ENCODE assay signal across 19 mouse cellular contexts in genomic region chr9:46891829-46892228, GRCm38 (mm10).
A peak's percentile ranks its signal among the peaks of the same experiment; 100 is the strongest.
DNase-seq lines count a peak whose midpoint lies in the region; ATAC-seq and TF ChIP-seq lines count a peak whose summit lies in the region.
"Had no signal": no experiment of that assay in that cellular context is flagged by ENCODE, and none has a peak within 500 bp of the region (broad histone marks: within the 10 kb centered on the region; RNA-seq: fewer than 3 reads in every experiment).

No protein-coding gene starts in this region.

- no peaks in the 10 kb centered on the region for H3K9me3 ChIP-seq in ES-E14 (ENCODE audit: control insufficient read depth, insufficient read depth, low read depth, low read length)
- H3K9me3 ChIP-seq: embryonic facial prominence, embryonic 10.5 days; embryonic facial prominence, embryonic 12.5 days; forebrain, embryonic 15.5 days had no signal

- H3K4me1 ChIP-seq in ES-E14 (ENCODE audit: control insufficient read depth in 2 of 2, insufficient read depth in 2 of 2, low read length in 2 of 2, poor library complexity in 1 of 2) = peaks cover 12 to 21% of the 10 kb centered on the region in 2 experiments
- H3K4me1 ChIP-seq: embryonic facial prominence, embryonic 12.5 days had no signal

- in situ Hi-C loops in ES-E14 (cut with MboI; ENCODE audit: low sequenced_read_pairs in 2 of 2, unreplicated experiment in 2 of 2) = no loop called here

- no peak overlapping the region for H3K27ac ChIP-seq in ES-E14 (ENCODE audit: insufficient read depth, low read depth, low read length, poor library complexity, severe bottlenecking)
- H3K27ac ChIP-seq: embryonic facial prominence, embryonic 10.5 days; embryonic facial prominence, embryonic 12.5 days; forebrain, embryonic 13.5 days; forebrain, embryonic 15.5 days had no signal

- no peak overlapping the region for H3K9ac ChIP-seq in ES-E14 (ENCODE audit: insufficient read depth, low read depth, low read length, poor library complexity, severe bottlenecking)
- H3K9ac ChIP-seq: embryonic facial prominence, embryonic 12.5 days; forebrain, embryonic 13.5 days; forebrain, embryonic 15.5 days; forebrain, postnatal 0 days had no signal

- H3K4me3 ChIP-seq in ES-E14 (ENCODE audit: insufficient read depth in 1 of 2, low read depth in 1 of 2, low read length in 2 of 2, poor library complexity in 1 of 2, severe bottlenecking in 1 of 2) = no peak overlapping the region
- H3K4me3 ChIP-seq: embryonic facial prominence, embryonic 10.5 days; embryonic facial prominence, embryonic 12.5 days; forebrain, embryonic 13.5 days; forebrain, embryonic 15.5 days had no signal

- ATAC-seq in inflammation-experienced regulatory T-cells, adult 6 months = no peak
- ATAC-seq: forebrain, embryonic 13.5 days; forebrain, embryonic 15.5 days; forebrain, postnatal 0 days had no signal

- DNase-seq in kidney, adult 9 months = peak; percentile 11
- no peak for DNase-seq in kidney, postnatal 25 days
- DNase-seq in ES-E14 (ENCODE audit: low read depth, low spot score) (peak; percentile 47), ZHBTc4 (ENCODE audit: low read depth, low spot score) (peak; percentile 79)
- no peak for DNase-seq in thymus, postnatal 36 days
- DNase-seq in adrenal gland, adult 8-10 months = no peak
- DNase-seq: adrenal gland, postnatal 10 days; adrenal gland, postnatal 25 days; cerebellum, adult 11-12 months; cerebellum, adult 2 months; cerebellum, adult 9-10 months; cerebellum, postnatal 10 days; cerebellum, postnatal 25 days; forebrain, postnatal 0 days had no signal

- no peaks in the 10 kb centered on the region for H3K36me3 ChIP-seq in ES-E14 (ENCODE audit: control insufficient read depth, insufficient read depth, low read length, poor library complexity, severe bottlenecking)
- H3K36me3 ChIP-seq: embryonic facial prominence, embryonic 10.5 days; embryonic facial prominence, embryonic 12.5 days; forebrain, embryonic 15.5 days had no signal

TF ChIP-seq in ES-E14, 5 proteins besides CTCF, POLR2A, EP300 and RAD21:
- TF ChIP-seq CHD2 (IDR thresholded peaks at IDR 0.05; ENCODE audit: low read depth, low read length) (no peak), ZNF384 (IDR thresholded peaks at IDR 0.05; ENCODE audit: low read depth, low read length) (peak; percentile 91)

Comparison
In these comparisons a context has a peak if more than half of its experiments do, and no peak if none do; other contexts are left out.
1. DNase-seq: peak in kidney, adult 9 months (single experiment), ES-E14 (single experiment) and ZHBTc4 (single experiment); none in kidney, postnatal 25 days (0 of 2), thymus, postnatal 36 days (0 of 2) and adrenal gland, adult 8-10 months (single experiment).